Mouse (Mus musculus): ENCODE data around the gene Bahd1.

Gene Bahd1

GRCm38 (mm10) chr2:118899981-118900825, at the start of gene Bahd1:
Bahd1 (plus strand) TSS chr2:118900377.
- DNase-seq (ENCODE audit: low spot score): no peak

- no peak for DNase-seq (ENCODE audit: low spot score)
These were observed 48.4 kb upstream of the Bahd1 start for GRCm38 (mm10) chr2:118851756-118852155.

- DNase-seq (ENCODE audit: low spot score): peak; percentile 90
These were observed 38.5 kb upstream of the Bahd1 start, which contains the start of gene Ivd for GRCm38 (mm10) chr2:118861454-118862339. Ivd (plus strand) TSS chr2:118861954.

GRCm38 (mm10) chr2:118862340-118862675, 37.9 kb upstream of the Bahd1 start:
- DNase-seq (ENCODE audit: low spot score): no peak

- no peak for DNase-seq (ENCODE audit: low spot score)
These were observed 29.6 kb upstream of the Bahd1 start for GRCm38 (mm10) chr2:118870601-118871000.

GRCm38 (mm10) chr2:118871032-118871431, 29.1 kb upstream of the Bahd1 start:
- no peak for DNase-seq (ENCODE audit: low spot score)

- no peak for DNase-seq (ENCODE audit: low spot score)
These were observed 27.2 kb upstream of the Bahd1 start for GRCm38 (mm10) chr2:118873018-118873417.

GRCm38 (mm10) chr2:118873890-118874430, 26.2 kb upstream of the Bahd1 start:
- DNase-seq (ENCODE audit: low spot score): no peak

- DNase-seq (ENCODE audit: low spot score): no peak
These were observed 24.9 kb upstream of the Bahd1 start for GRCm38 (mm10) chr2:118875316-118875715.

- no peak for DNase-seq (ENCODE audit: low spot score)
These were observed 23.7 kb upstream of the Bahd1 start for GRCm38 (mm10) chr2:118876453-118876852.

GRCm38 (mm10) chr2:118881019-118881418, 19.2 kb upstream of the Bahd1 start:
- DNase-seq (ENCODE audit: low spot score): no peak

- no peak for DNase-seq (ENCODE audit: low spot score)
These were observed 18.2 kb upstream of the Bahd1 start for GRCm38 (mm10) chr2:118881956-118882355.

GRCm38 (mm10) chr2:118882840-118883679, 17.1 kb upstream of the Bahd1 start:
- DNase-seq (ENCODE audit: low spot score): peak; percentile 77

- DNase-seq (ENCODE audit: low spot score): no peak
These were observed 12.7 kb upstream of the Bahd1 start for GRCm38 (mm10) chr2:118887440-118887839.

GRCm38 (mm10) chr2:118887845-118888548, 12.2 kb upstream of the Bahd1 start:
- DNase-seq (ENCODE audit: low spot score): no peak

- no peak for DNase-seq (ENCODE audit: low spot score)
These were observed 9.0 kb upstream of the Bahd1 start for GRCm38 (mm10) chr2:118891173-118891572.

GRCm38 (mm10) chr2:118895990-118896913, 3.9 kb upstream of the Bahd1 start:
- peak; percentile 51 for DNase-seq (ENCODE audit: low spot score)

GRCm38 (mm10) chr2:118896914-118897291, 3.3 kb upstream of the Bahd1 start:
- peak; percentile 23 for DNase-seq (ENCODE audit: low spot score)

GRCm38 (mm10) chr2:118897392-118897791, 2.8 kb upstream of the Bahd1 start:
- no peak for DNase-seq (ENCODE audit: low spot score)

GRCm38 (mm10) chr2:118897808-118898207, 2.4 kb upstream of the Bahd1 start:
- no peak for DNase-seq (ENCODE audit: low spot score)
